Mouse (Mus musculus): ENCODE measurements around the gene Tesmin. TPM values are rescaled to one million over a fixed set of nuclear protein-coding genes. Genes with fewer than 3 reads are reported as not detected.

The Tesmin gene
- polyA plus RNA-seq, 1 experiment from 2014 or later = 0.43 TPM

DNA sequence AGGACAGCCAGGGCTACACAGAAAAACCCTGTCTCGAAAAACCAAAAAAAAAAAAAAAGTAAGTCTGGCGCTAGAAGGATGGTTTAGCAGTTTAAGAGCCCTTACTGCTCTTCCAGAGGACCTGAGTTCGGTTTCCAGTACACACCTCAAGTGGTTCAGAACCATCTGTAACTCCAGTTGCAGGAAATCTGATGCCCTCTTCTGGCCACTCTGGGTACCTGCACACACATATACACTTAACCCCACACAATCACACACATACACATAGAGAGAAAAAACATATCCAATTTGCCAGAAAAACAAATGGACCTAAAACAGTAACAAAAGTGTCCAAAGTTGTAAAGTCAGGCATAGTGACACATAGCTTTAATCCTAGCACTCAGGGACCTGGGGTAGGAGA, 23.6 kb upstream of the Tesmin start:
- Histone ChIP-seq H3K4me2 (no peak overlapping the region), H3K36me3 (replicated peaks) (no peaks in the 10 kb centered on the region), H3K9me3 (no peaks in the 10 kb centered on the region), H3K27ac (no peak overlapping the region), H3K27me3 (replicated peaks) (no peaks in the 10 kb centered on the region), H3K9ac (no peak overlapping the region), H3K4me3 (no peak overlapping the region), H3K4me1 (no peaks in the 10 kb centered on the region)
- no peak for ATAC-seq (replicated peaks)
- 92% methylated on average over 3 of the region's 3 CpGs for WGBS

DNA sequence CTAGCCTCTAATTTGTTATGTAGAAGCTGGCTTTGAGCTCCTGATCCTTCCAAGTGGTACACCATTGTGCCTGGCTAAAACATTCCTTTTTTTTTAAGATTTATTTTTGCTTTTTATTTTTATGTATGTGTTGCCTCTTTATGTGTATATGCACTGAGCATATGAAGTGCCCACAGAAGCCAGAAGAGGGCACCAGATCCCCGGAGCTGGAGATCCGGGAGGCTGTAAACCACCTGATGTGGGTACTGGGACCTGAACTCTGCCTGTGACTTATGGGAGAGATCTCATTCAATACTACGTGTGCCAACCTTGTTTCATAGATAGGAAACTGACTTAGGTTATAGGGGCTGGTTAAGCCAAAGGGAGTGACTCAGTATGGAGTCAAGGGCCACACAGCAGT, 20.4 kb upstream of the Tesmin start:
- WGBS = 92% methylated on average over 3 of the region's 3 CpGs
- no peak for ATAC-seq (replicated peaks)

GRCm38 (mm10) chr19:3373380-3373779, 15.3 kb upstream of the Tesmin start:
- H3K27ac ChIP-seq = no peak overlapping the region
- no peak for ATAC-seq (replicated peaks)
- no peaks in the 10 kb centered on the region for H3K36me3 ChIP-seq (replicated peaks)
- H3K4me2 ChIP-seq = no peak overlapping the region
- no peaks in the 10 kb centered on the region for H3K9me3 ChIP-seq
- no peak overlapping the region for H3K4me3 ChIP-seq
- no peaks in the 10 kb centered on the region for H3K4me1 ChIP-seq
- 74% methylated on average over 12 of the region's 12 CpGs for WGBS
- H3K9ac ChIP-seq = no peak overlapping the region
- no peaks in the 10 kb centered on the region for H3K27me3 ChIP-seq (replicated peaks)

More for the DNA sequence above, 20.4 kb upstream of the Tesmin start:
- H3K4me2 ChIP-seq = no peak overlapping the region
- no peaks in the 10 kb centered on the region for H3K9me3 ChIP-seq
- H3K4me3 ChIP-seq = no peak overlapping the region
- H3K27ac ChIP-seq = no peak overlapping the region
- H3K4me1 ChIP-seq = no peaks in the 10 kb centered on the region
- H3K27me3 ChIP-seq (replicated peaks) = no peaks in the 10 kb centered on the region
- no peak overlapping the region for H3K9ac ChIP-seq
- no peaks in the 10 kb centered on the region for H3K36me3 ChIP-seq (replicated peaks)

DNA sequence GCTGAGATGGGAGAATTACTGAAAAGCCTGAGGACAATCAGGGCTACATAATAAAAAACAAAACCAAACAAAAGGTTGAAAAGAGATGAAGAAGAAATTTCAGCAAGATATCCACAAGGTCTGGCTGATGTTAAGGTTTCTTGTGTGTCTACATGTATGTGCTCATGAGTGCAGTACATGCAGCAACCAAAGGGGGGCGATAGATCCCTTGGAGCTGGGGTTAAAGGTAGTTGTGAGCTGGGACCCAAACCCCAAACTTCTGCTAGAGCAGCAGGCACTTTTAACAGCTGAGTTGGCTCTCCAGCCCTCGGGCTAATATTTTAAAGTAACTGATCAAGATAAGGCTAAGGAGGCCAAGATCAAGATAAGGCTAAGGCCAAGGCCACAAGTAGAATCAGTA, 14.6 kb upstream of the Tesmin start:
- Histone ChIP-seq H3K9me3 (no peaks in the 10 kb centered on the region), H3K36me3 (replicated peaks) (no peaks in the 10 kb centered on the region), H3K4me1 (no peaks in the 10 kb centered on the region), H3K4me3 (no peak overlapping the region), H3K9ac (no peak overlapping the region), H3K27me3 (replicated peaks) (no peaks in the 10 kb centered on the region), H3K27ac (no peak overlapping the region), H3K4me2 (no peak overlapping the region)
- no peak for ATAC-seq (replicated peaks)
- WGBS = 60% methylated on average over 2 of the region's 2 CpGs

DNA sequence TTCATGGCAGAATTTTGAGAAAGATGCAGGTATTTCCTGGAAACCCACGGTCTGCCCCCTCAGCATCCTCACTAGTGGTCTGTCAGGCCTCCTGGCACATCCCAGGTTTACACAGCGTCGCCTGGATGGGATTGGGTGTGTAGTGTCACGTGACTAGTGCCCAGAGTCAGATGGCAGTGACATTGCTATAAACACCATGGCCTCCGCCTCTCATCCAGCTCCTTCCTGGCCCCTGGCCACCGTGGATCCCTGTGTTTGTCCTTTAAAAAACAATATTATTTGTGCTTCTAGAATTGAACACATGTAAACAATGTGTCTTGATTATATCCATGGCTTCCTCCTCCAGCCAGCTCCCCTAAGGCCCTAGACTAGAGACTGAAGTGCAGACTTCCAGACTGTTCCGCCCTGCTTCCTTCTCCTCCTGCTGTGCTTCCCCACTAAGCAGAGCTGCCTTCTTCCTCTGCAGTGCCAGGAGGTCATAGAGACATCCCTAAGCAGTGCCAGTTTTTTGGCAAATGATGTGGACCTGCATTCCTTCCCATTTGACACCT, 12.6 kb upstream of the Tesmin start:
- Histone ChIP-seq H3K9ac (no peak overlapping the region), H3K4me3 (no peak overlapping the region), H3K9me3 (no peaks in the 10 kb centered on the region), H3K27ac (no peak overlapping the region), H3K4me2 (no peak overlapping the region), H3K27me3 (replicated peaks) (no peaks in the 10 kb centered on the region), H3K36me3 (replicated peaks) (no peaks in the 10 kb centered on the region), H3K4me1 (no peaks in the 10 kb centered on the region)
- 65% methylated on average over 7 of the region's 7 CpGs for WGBS
- ATAC-seq (replicated peaks) = no peak

DNA sequence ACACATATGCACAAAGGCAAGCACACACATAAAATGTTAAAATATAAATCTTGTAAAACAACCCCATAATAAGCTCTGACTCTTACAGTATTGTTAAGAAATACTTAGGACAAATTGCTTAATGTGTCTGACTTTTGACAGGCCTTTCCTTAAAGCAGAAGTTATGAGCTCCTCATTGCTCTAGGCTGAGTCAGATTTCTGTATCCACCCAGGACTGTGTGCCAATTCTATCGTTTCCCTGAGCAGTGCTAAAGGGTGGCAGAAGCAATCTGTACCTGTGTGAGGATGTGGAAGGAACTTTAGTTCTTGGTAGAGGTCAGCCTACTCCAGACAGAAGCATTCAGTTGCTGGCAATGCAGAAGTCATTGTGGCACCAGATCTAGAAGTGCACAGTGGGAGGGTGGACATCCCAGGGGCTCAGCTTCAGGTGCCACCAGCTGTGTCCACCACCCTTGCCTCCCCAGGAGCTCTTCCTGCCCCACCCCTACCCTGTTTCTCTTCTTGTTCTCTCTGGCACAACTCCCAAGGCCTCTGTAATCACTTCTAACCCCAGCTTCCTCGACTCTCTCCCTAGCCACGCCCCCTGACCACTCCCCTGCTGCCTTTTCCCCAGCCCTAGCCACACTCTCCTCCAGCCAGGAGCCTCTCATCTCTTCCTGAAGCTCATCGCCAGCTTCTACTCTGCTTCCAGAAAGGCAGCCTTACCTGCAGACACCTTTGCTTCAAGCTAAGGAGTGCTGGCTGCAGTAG, 11.5 kb upstream of the Tesmin start:
- Histone ChIP-seq H3K4me2 (no peak overlapping the region), H3K9me3 (no peaks in the 10 kb centered on the region), H3K27ac (no peak overlapping the region), H3K4me1 (no peaks in the 10 kb centered on the region), H3K36me3 (replicated peaks) (no peaks in the 10 kb centered on the region), H3K4me3 (no peak overlapping the region), H3K27me3 (replicated peaks) (no peaks in the 10 kb centered on the region), H3K9ac (no peak overlapping the region)
- ATAC-seq (replicated peaks) = no peak
- WGBS = 38% methylated on average over 4 of the region's 4 CpGs

DNA sequence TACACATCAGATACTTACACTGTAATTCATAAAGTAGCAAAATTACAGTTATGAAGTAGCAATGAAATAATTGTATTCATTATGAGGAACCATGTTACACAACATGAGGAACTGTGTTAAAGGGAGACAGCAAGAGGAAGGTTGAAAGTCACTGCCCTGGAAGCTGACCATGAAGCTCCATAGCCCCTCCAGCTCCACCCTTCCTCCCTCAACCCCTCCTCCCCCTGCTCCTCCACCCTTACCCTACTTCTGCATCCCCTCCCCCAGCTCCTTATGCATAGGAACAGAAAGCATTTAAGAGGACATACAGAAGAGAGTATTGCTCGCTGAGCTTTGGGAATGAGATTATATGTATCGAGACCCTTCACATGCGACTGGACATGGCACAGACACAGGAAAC, 10.0 kb upstream of the Tesmin start:
- Histone ChIP-seq H3K4me3 (no peak overlapping the region), H3K36me3 (replicated peaks) (no peaks in the 10 kb centered on the region), H3K9me3 (no peaks in the 10 kb centered on the region), H3K4me1 (no peaks in the 10 kb centered on the region), H3K27ac (no peak overlapping the region), H3K9ac (no peak overlapping the region), H3K27me3 (replicated peaks) (no peaks in the 10 kb centered on the region), H3K4me2 (no peak overlapping the region)
- no peak for ATAC-seq (replicated peaks)
- WGBS = 94% methylated on average over 3 of the region's 3 CpGs

- no peaks in the 10 kb centered on the region for H3K9me3 ChIP-seq
- no peak overlapping the region; the same call in 1 of the 2 replicates for H3K4me2 ChIP-seq
- no peaks in the 10 kb centered on the region for H3K36me3 ChIP-seq (replicated peaks)
- H3K4me3 ChIP-seq = no peak overlapping the region
- no peak overlapping the region for H3K9ac ChIP-seq
- peak; percentile 19; the same call in 1 of the 2 replicates for ATAC-seq (replicated peaks)
- no peaks in the 10 kb centered on the region for H3K27me3 ChIP-seq (replicated peaks)
- 82% methylated on average over 6 of the region's 6 CpGs for WGBS
- no peak overlapping the region for H3K27ac ChIP-seq
- H3K4me1 ChIP-seq = peaks cover 8% of the 10 kb centered on the region; the same call in 1 of the 2 replicates
Measured at GRCm38 (mm10) chr19:3388061-3388460, 596 bp upstream of the Tesmin start.

DNA sequence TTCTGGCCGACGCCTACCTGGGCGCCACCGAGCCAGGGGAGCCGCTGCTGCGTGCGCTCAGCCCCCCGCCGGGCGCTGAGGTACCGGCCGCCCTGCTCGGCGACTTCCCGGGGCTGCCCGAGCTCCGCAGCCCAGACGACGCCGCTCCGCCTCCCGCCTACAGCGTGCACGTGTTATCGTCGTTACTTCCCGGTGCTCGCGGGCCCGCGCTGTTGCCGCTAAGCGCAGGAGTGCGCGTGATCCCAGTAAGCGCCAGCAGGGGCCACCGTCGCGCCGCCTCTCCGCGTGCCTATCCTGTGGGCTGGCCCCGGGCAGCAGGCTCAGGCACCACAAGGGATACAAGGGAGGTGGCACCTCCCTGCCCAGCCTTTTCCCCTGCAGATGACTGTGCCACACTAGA, 432 bp downstream of the Tesmin start:
- peak; percentile 92 for ATAC-seq (replicated peaks)
- under 1% methylated on average over 36 of the region's 43 CpGs for WGBS
- H3K27ac ChIP-seq = peak overlapping the region; percentile 61; the same call in 1 of the 2 replicates

GRCm38 (mm10) chr19:3392384-3392783, 3.7 kb downstream of the Tesmin start:
- peaks cover 8% of the 10 kb centered on the region; the same call in 1 of the 2 replicates for H3K4me1 ChIP-seq
- H3K9me3 ChIP-seq = no peaks in the 10 kb centered on the region
- H3K4me3 ChIP-seq = no peak overlapping the region
- 87% methylated on average over 1 of the region's 1 CpGs for WGBS
- no peaks in the 10 kb centered on the region for H3K36me3 ChIP-seq (replicated peaks)
- no peaks in the 10 kb centered on the region for H3K27me3 ChIP-seq (replicated peaks)
- H3K9ac ChIP-seq = no peak overlapping the region
- H3K4me2 ChIP-seq = no peak overlapping the region
- ATAC-seq (replicated peaks) = no peak
- H3K27ac ChIP-seq = no peak overlapping the region

More for the DNA sequence above, 432 bp downstream of the Tesmin start:
- H3K4me3 ChIP-seq = peak overlapping the region; percentile 47
- H3K4me1 ChIP-seq = peaks cover 8% of the 10 kb centered on the region; the same call in 1 of the 2 replicates
- H3K36me3 ChIP-seq (replicated peaks) = no peaks in the 10 kb centered on the region
- no peaks in the 10 kb centered on the region for H3K9me3 ChIP-seq
- no peaks in the 10 kb centered on the region for H3K27me3 ChIP-seq (replicated peaks)
- peak overlapping the region; percentile 39 for H3K9ac ChIP-seq
- peak overlapping the region; percentile 80 for H3K4me2 ChIP-seq

DNA sequence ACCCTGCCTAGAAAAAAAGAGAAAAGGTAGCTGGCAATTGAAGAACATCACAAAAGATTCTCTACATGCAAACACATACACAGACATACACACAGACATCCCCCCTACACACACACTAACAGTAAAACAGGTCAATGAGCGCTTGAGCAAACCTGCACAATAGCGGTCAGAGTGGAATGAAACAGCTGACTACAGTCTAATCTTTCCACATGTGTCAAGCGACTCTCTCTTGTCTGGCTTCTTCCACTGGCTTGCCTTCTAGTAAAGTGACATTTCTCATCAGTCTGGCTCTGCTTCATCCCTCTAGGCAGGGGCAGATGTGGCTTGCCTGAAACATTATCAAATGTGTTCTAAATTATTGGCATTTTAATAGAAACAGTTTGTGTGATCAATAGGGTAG, 5.6 kb downstream of the Tesmin start:
- no peak overlapping the region for H3K27ac ChIP-seq
- no peaks in the 10 kb centered on the region for H3K27me3 ChIP-seq (replicated peaks)
- no peaks in the 10 kb centered on the region for H3K36me3 ChIP-seq (replicated peaks)
- no peaks in the 10 kb centered on the region for H3K9me3 ChIP-seq
- WGBS = 77% methylated on average over 3 of the region's 3 CpGs
- no peak for ATAC-seq (replicated peaks)
- H3K4me3 ChIP-seq = no peak overlapping the region
- no peak overlapping the region for H3K9ac ChIP-seq
- H3K4me1 ChIP-seq = 0 out of 2 replicates have a peak, but pooled peaks cover 2% of the 10 kb centered on the region
- H3K4me2 ChIP-seq = no peak overlapping the region

- no peak overlapping the region for H3K4me3 ChIP-seq
- H3K9me3 ChIP-seq = no peaks in the 10 kb centered on the region
- no peak overlapping the region for H3K9ac ChIP-seq
- no peak for ATAC-seq (replicated peaks)
- H3K27ac ChIP-seq = no peak overlapping the region
- H3K4me2 ChIP-seq = no peak overlapping the region
- H3K36me3 ChIP-seq (replicated peaks) = no peaks in the 10 kb centered on the region
- no peaks in the 10 kb centered on the region for H3K4me1 ChIP-seq
- 88% methylated on average over 4 of the region's 4 CpGs for WGBS
- H3K27me3 ChIP-seq (replicated peaks) = no peaks in the 10 kb centered on the region
Measured at GRCm38 (mm10) chr19:3400057-3400456, 11.4 kb downstream of the Tesmin start.

DNA sequence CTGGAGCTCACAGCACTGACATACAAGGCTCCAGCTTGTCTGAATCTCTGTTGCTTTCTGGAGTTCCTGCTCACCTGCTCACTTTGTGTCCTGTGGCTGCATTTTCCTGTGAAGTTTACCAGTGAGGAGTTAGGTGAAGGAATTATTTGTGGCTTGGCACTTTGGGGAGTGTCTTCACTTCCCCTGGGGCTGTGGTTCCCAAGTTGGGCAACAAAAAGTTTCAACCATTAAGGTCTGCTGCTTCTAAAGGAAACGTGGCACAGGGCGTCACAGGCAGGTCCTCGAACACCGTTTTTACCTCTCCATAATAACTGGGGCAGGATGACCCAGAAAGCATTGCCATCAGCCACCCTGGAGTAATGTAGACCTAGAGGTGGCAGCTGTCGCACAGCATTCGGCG, 12.8 kb downstream of the Tesmin start:
- Histone ChIP-seq H3K27me3 (replicated peaks) (no peaks in the 10 kb centered on the region), H3K9me3 (no peaks in the 10 kb centered on the region), H3K36me3 (replicated peaks) (no peaks in the 10 kb centered on the region), H3K9ac (no peak overlapping the region), H3K4me2 (no peak overlapping the region), H3K4me3 (no peak overlapping the region), H3K4me1 (no peaks in the 10 kb centered on the region), H3K27ac (no peak overlapping the region)
- ATAC-seq (replicated peaks) = no peak
- WGBS = 90% methylated on average over 7 of the region's 7 CpGs
